Mouse (Mus musculus) testis, postnatal 10 days (tissue): ENCODE measurements around the gene Il1rn.

Experiments
- DNase-seq: peaks from one replicate; pipeline ENCODE4 v3.0.0; 2021; ENCODE audit warnings: low spot score

The Il1rn gene

GRCm38 (mm10) chr2:24336545-24336944 is at the start of gene Il1rn:
Il1rn (plus strand) TSS chr2:24336853.
- DNase-seq: no peak

GRCm38 (mm10) chr2:24290896-24291295 is 45.8 kb upstream of the Il1rn start, which contains the start of gene Il1f10:
Il1f10 (plus strand) TSS chr2:24291196.
- no peak for DNase-seq

- no peak for DNase-seq
Observed at GRCm38 (mm10) chr2:24294616-24295015, 42.0 kb upstream of the Il1rn start.

- DNase-seq: peak; percentile 56
Observed at GRCm38 (mm10) chr2:24296837-24297236, 39.8 kb upstream of the Il1rn start.

GRCm38 (mm10) chr2:24311302-24312001 is 25.2 kb upstream of the Il1rn start:
- no peak for DNase-seq

GRCm38 (mm10) chr2:24316919-24317318 is 19.7 kb upstream of the Il1rn start:
- no peak for DNase-seq

- no peak for DNase-seq
Observed at GRCm38 (mm10) chr2:24317919-24318598, 18.6 kb upstream of the Il1rn start.

- peak; percentile 40 for DNase-seq
Observed at GRCm38 (mm10) chr2:24335333-24335732, 1.3 kb upstream of the Il1rn start.

- DNase-seq: no peak
Observed at GRCm38 (mm10) chr2:24341395-24341885, 4.8 kb downstream of the Il1rn start.

GRCm38 (mm10) chr2:24344619-24345018 is 8.0 kb downstream of the Il1rn start:
- peak; percentile 5 for DNase-seq

GRCm38 (mm10) chr2:24345056-24345455 is 8.4 kb downstream of the Il1rn start:
- peak; percentile 13 for DNase-seq

- DNase-seq: peak; percentile 7
Observed at GRCm38 (mm10) chr2:24347926-24348325, 11.3 kb downstream of the Il1rn start.

GRCm38 (mm10) chr2:24351159-24351558 is 14.5 kb downstream of the Il1rn start:
- no peak for DNase-seq

- no peak for DNase-seq
Observed at GRCm38 (mm10) chr2:24353042-24353441, 16.4 kb downstream of the Il1rn start.

- no peak for DNase-seq
Observed at GRCm38 (mm10) chr2:24357642-24358041, 21.0 kb downstream of the Il1rn start.

GRCm38 (mm10) chr2:24359347-24359746 is 22.7 kb downstream of the Il1rn start:
- no peak for DNase-seq

- DNase-seq: no peak
Observed at GRCm38 (mm10) chr2:24363818-24364217, 27.2 kb downstream of the Il1rn start.

GRCm38 (mm10) chr2:24366214-24366975 is 29.7 kb downstream of the Il1rn start:
- no peak for DNase-seq

GRCm38 (mm10) chr2:24367030-24367894 is 30.6 kb downstream of the Il1rn start, which contains the start of gene Psd4:
Psd4 (plus strand) TSS chr2:24367580.
- peak; percentile 58 for DNase-seq

GRCm38 (mm10) chr2:24367895-24368261 is 31.2 kb downstream of the Il1rn start:
- DNase-seq: no peak

- DNase-seq: no peak
Observed at GRCm38 (mm10) chr2:24378747-24379450, 42.2 kb downstream of the Il1rn start.
